Mouse (Mus musculus): ENCODE measurements at regions not wholly inside any gene's neighbourhood (a gene's known extent, or its start where the extent isn't known, plus 50 kb on each side); places are given as distances from the start of the nearest gene placed in this dataset.

- no peaks in the 10 kb centered on the region for H3K4me1 ChIP-seq (replicated peaks; ENCODE audit: low read depth, low read length)
- no peak for TF ChIP-seq POU5F1 (IDR thresholded peaks at IDR 0.05; ENCODE audit: borderline replicate concordance, low read length)
- TF ChIP-seq NANOG (IDR thresholded peaks at IDR 0.05; ENCODE audit: borderline replicate concordance, low read length), result no peak
- no peak for TF ChIP-seq CTCF (conservative IDR thresholded peaks at IDR 0.05; ENCODE audit: low read length)
- H3K27me3 ChIP-seq (ENCODE audit: insufficient read depth, low read length), result no peaks in the 10 kb centered on the region
- no peaks in the 10 kb centered on the region for H3K36me3 ChIP-seq (ENCODE audit: insufficient read depth, low read length)
- H3K9me3 ChIP-seq (ENCODE audit: low read length), result peaks cover 8% of the 10 kb centered on the region; the same call in 1 of the 2 replicates
- no peak overlapping the region for H3K4me3 ChIP-seq (replicated peaks; ENCODE audit: low read length)
Measured at GRCm38 (mm10) chr14:72942571-72942970, 106.3 kb downstream of the Cysltr2 start.

GRCm38 (mm10) chr14:72939067-72939393 is 109.9 kb downstream of the Cysltr2 start:
- Histone ChIP-seq H3K4me3 (replicated peaks; ENCODE audit: low read length) (no peak overlapping the region), H3K9me3 (ENCODE audit: low read length) (peaks cover 8% of the 10 kb centered on the region; the same call in 1 of the 2 replicates), H3K36me3 (ENCODE audit: insufficient read depth, low read length) (no peaks in the 10 kb centered on the region), H3K4me1 (replicated peaks; ENCODE audit: low read depth, low read length) (no peaks in the 10 kb centered on the region), H3K27me3 (ENCODE audit: insufficient read depth, low read length) (no peaks in the 10 kb centered on the region)
- no peak for TF ChIP-seq CTCF (conservative IDR thresholded peaks at IDR 0.05; ENCODE audit: low read length)
- TF ChIP-seq NANOG (IDR thresholded peaks at IDR 0.05; ENCODE audit: borderline replicate concordance, low read length), result no peak
- no peak for TF ChIP-seq POU5F1 (IDR thresholded peaks at IDR 0.05; ENCODE audit: borderline replicate concordance, low read length)

- H3K36me3 ChIP-seq (ENCODE audit: insufficient read depth, low read length), result no peaks in the 10 kb centered on the region
- H3K4me1 ChIP-seq (replicated peaks; ENCODE audit: low read depth, low read length), result no peaks in the 10 kb centered on the region
- H3K27me3 ChIP-seq (ENCODE audit: insufficient read depth, low read length), result no peaks in the 10 kb centered on the region
- no peak overlapping the region for H3K4me3 ChIP-seq (replicated peaks; ENCODE audit: low read length)
- H3K9me3 ChIP-seq (ENCODE audit: low read length), result peaks cover 8% of the 10 kb centered on the region; the same call in 1 of the 2 replicates
- TF ChIP-seq POU5F1 (IDR thresholded peaks at IDR 0.05; ENCODE audit: borderline replicate concordance, low read length) (no peak), NANOG (IDR thresholded peaks at IDR 0.05; ENCODE audit: borderline replicate concordance, low read length) (no peak), CTCF (conservative IDR thresholded peaks at IDR 0.05; ENCODE audit: low read length) (no peak)
Measured at GRCm38 (mm10) chr14:72938382-72939066, 110.4 kb downstream of the Cysltr2 start.

- no peaks in the 10 kb centered on the region for H3K4me1 ChIP-seq (replicated peaks; ENCODE audit: low read depth, low read length)
- no peak overlapping the region for H3K4me3 ChIP-seq (replicated peaks; ENCODE audit: low read length)
- H3K27me3 ChIP-seq (ENCODE audit: insufficient read depth, low read length), result no peaks in the 10 kb centered on the region
- TF ChIP-seq NANOG (IDR thresholded peaks at IDR 0.05; ENCODE audit: borderline replicate concordance, low read length) (no peak), CTCF (conservative IDR thresholded peaks at IDR 0.05; ENCODE audit: low read length) (no peak), POU5F1 (IDR thresholded peaks at IDR 0.05; ENCODE audit: borderline replicate concordance, low read length) (no peak)
- no peaks in the 10 kb centered on the region for H3K36me3 ChIP-seq (ENCODE audit: insufficient read depth, low read length)
- H3K9me3 ChIP-seq (ENCODE audit: low read length), result no peaks in the 10 kb centered on the region
Measured at GRCm38 (mm10) chr14:72933598-72933997, 115.3 kb downstream of the Cysltr2 start.

GRCm38 (mm10) chr14:72932296-72932695 is 116.6 kb downstream of the Cysltr2 start:
- TF ChIP-seq NANOG (IDR thresholded peaks at IDR 0.05; ENCODE audit: borderline replicate concordance, low read length) (no peak), CTCF (conservative IDR thresholded peaks at IDR 0.05; ENCODE audit: low read length) (no peak), POU5F1 (IDR thresholded peaks at IDR 0.05; ENCODE audit: borderline replicate concordance, low read length) (no peak)
- H3K4me3 ChIP-seq (replicated peaks; ENCODE audit: low read length), result no peak overlapping the region
- no peaks in the 10 kb centered on the region for H3K4me1 ChIP-seq (replicated peaks; ENCODE audit: low read depth, low read length)
- H3K36me3 ChIP-seq (ENCODE audit: insufficient read depth, low read length), result no peaks in the 10 kb centered on the region
- no peaks in the 10 kb centered on the region for H3K9me3 ChIP-seq (ENCODE audit: low read length)
- H3K27me3 ChIP-seq (ENCODE audit: insufficient read depth, low read length), result no peaks in the 10 kb centered on the region

GRCm38 (mm10) chr14:72901171-72901926 is 147.6 kb downstream of the Cysltr2 start:
- Histone ChIP-seq H3K36me3 (ENCODE audit: insufficient read depth, low read length) (no peaks in the 10 kb centered on the region), H3K4me1 (replicated peaks; ENCODE audit: low read depth, low read length) (no peaks in the 10 kb centered on the region), H3K4me3 (replicated peaks; ENCODE audit: low read length) (no peak overlapping the region), H3K27me3 (ENCODE audit: insufficient read depth, low read length) (no peaks in the 10 kb centered on the region), H3K9me3 (ENCODE audit: low read length) (no peaks in the 10 kb centered on the region)
- no peak for TF ChIP-seq POU5F1 (IDR thresholded peaks at IDR 0.05; ENCODE audit: borderline replicate concordance, low read length)
- TF ChIP-seq NANOG (IDR thresholded peaks at IDR 0.05; ENCODE audit: borderline replicate concordance, low read length), result no peak
- no peak for TF ChIP-seq CTCF (conservative IDR thresholded peaks at IDR 0.05; ENCODE audit: low read length)

GRCm38 (mm10) chr14:72899630-72900029 is 149.3 kb downstream of the Cysltr2 start:
- no peaks in the 10 kb centered on the region for H3K27me3 ChIP-seq (ENCODE audit: insufficient read depth, low read length)
- no peaks in the 10 kb centered on the region for H3K4me1 ChIP-seq (replicated peaks; ENCODE audit: low read depth, low read length)
- H3K36me3 ChIP-seq (ENCODE audit: insufficient read depth, low read length), result no peaks in the 10 kb centered on the region
- no peaks in the 10 kb centered on the region for H3K9me3 ChIP-seq (ENCODE audit: low read length)
- no peak for TF ChIP-seq NANOG (IDR thresholded peaks at IDR 0.05; ENCODE audit: borderline replicate concordance, low read length)
- no peak for TF ChIP-seq CTCF (conservative IDR thresholded peaks at IDR 0.05; ENCODE audit: low read length)
- no peak for TF ChIP-seq POU5F1 (IDR thresholded peaks at IDR 0.05; ENCODE audit: borderline replicate concordance, low read length)
- H3K4me3 ChIP-seq (replicated peaks; ENCODE audit: low read length), result no peak overlapping the region

GRCm38 (mm10) chr14:72892316-72892715 is 156.6 kb downstream of the Cysltr2 start:
- no peaks in the 10 kb centered on the region for H3K36me3 ChIP-seq (ENCODE audit: insufficient read depth, low read length)

More at GRCm38 (mm10) chr14:72892316-72892715, 156.6 kb downstream of the Cysltr2 start:
- Histone ChIP-seq H3K4me1 (replicated peaks; ENCODE audit: low read depth, low read length) (no peaks in the 10 kb centered on the region), H3K4me3 (replicated peaks; ENCODE audit: low read length) (no peak overlapping the region), H3K9me3 (ENCODE audit: low read length) (no peaks in the 10 kb centered on the region), H3K27me3 (ENCODE audit: insufficient read depth, low read length) (no peaks in the 10 kb centered on the region)
- TF ChIP-seq CTCF (conservative IDR thresholded peaks at IDR 0.05; ENCODE audit: low read length) (no peak), NANOG (IDR thresholded peaks at IDR 0.05; ENCODE audit: borderline replicate concordance, low read length) (no peak), POU5F1 (IDR thresholded peaks at IDR 0.05; ENCODE audit: borderline replicate concordance, low read length) (no peak)

Data from E14TG2a.4 (cell line).